Mouse (Mus musculus): ENCODE measurements at regions not wholly inside any gene's neighbourhood (a gene's known extent, or its start where the extent isn't known, plus 50 kb on each side); places are given as distances from the start of the nearest gene placed in this dataset.

DNA sequence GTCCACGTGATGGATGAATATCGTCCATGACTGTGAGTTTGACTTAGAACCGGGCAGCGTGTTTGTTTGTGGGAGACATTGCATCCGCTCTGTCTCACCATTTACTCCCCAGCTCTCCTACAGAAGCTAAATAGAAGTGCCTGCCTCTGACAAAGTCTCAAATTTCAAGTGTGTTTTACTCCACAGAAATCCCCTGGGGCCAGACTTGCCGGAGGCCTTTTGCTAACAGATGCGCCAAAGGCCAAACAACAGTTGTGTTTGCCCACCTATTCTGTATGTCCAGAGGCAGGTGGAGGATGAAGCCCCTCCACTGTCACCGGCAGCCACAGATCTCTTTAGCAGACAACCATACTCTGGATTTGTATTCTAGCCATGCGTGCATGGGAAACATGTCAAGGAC lies 252.6 kb downstream of the Cbln4 start:
- Histone ChIP-seq H3K27ac (no peak overlapping the region), H3K4me3 (no peak overlapping the region), H3K36me3 (no peaks in the 10 kb centered on the region), H3K4me2 (no peak overlapping the region), H3K4me1 (no peaks in the 10 kb centered on the region), H3K9ac (no peak overlapping the region), H3K27me3 (no peaks in the 10 kb centered on the region), H3K9me3 (no peaks in the 10 kb centered on the region)
- no peak for ATAC-seq (ENCODE audit: borderline replicate concordance, extremely low read depth, low FRiP score, low TSS enrichment)
- WGBS: 30% methylated on average over 9 of the region's 9 CpGs

DNA sequence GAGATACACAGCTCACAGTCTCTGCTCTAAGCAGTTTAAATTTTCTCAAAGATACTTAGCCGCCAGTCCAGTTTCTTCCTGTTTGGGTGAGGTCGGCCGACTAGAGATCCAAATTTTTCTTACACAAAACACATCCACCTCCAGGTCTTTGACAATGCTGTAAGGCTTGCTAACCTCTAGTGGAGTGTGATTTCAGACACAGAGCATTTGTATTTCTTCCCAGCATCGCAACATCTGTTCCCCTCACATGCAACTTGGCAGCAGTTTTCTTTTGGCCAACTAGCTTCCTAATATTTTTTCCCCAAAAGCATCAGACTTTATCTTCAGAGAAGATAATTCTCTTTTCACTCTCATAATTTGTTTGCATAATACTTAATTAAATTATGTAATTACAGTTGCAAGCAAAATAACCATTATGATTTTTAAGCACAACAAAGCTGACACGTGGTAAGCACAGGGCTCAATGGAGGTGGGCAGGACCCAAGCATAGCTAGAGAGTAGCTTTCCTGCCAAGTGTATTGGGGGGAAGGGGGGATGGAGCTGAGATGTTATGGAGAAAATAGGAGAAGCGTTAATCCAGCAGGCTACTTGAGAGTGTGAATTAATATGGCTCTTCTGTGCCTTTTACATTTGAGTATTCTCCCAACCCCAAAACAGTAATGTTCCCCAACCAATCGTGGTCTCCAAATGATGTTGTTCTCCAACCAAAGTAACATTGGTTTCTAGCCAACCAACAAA lies 276.9 kb downstream of the Cbln4 start:
- ATAC-seq (ENCODE audit: borderline replicate concordance, extremely low read depth, low FRiP score, low TSS enrichment): peak; percentile 81; the same call in 1 of the 2 replicates
- WGBS: 39% methylated on average over 7 of the region's 7 CpGs
- no peaks in the 10 kb centered on the region for H3K36me3 ChIP-seq
- no peak overlapping the region for H3K4me2 ChIP-seq
- no peaks in the 10 kb centered on the region for H3K27me3 ChIP-seq
- no peak overlapping the region for H3K4me3 ChIP-seq
- H3K4me1 ChIP-seq: peaks cover 4% of the 10 kb centered on the region; the same call in 1 of the 2 replicates
- no peak overlapping the region for H3K27ac ChIP-seq
- H3K9ac ChIP-seq: no peak overlapping the region
- H3K9me3 ChIP-seq: no peaks in the 10 kb centered on the region

DNA sequence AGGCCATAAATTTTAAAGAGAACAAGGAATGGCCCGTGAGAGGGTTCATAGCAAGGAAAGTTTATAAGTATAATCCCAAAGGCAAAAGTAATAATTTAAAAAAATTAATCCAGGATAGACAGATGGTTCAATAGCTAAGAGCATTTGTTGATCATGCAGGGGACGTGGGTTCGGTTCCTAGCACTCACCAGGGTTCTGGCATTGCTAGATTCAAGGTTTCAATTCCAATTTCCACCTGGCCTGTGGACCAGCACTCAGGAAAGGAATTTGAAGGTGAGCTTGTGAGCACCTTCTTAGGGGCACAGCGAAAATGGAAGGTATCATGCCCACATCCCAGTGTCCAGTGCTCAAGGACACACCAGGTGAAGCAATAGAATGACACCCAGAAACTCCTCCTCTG lies 278.2 kb downstream of the Cbln4 start:
- no peak for ATAC-seq (ENCODE audit: borderline replicate concordance, extremely low read depth, low FRiP score, low TSS enrichment)

DNA sequence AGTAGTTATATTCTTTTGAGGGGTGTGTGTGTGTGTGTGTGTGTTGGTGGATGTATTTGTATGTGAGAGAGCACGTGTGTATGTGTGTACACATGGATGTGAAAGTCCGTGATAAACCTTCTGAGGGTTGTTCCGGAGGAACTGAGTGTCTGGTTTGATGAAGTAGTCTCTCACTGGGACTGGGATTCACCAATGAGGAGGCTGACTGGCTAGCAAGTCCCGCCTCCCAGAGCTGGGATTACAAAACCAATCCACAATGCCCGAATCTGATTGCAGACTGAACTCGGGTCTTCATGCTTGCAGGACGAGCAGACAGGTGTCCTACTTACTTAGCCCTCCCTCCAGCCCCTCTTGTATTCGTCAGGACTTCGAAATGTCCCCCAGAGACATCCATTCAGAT lies 289.8 kb downstream of the Cbln4 start:
- WGBS: 65% methylated on average over 9 of the region's 9 CpGs
- no peak overlapping the region for H3K4me3 ChIP-seq
- H3K4me2 ChIP-seq: no peak overlapping the region
- H3K9me3 ChIP-seq: no peaks in the 10 kb centered on the region
- no peaks in the 10 kb centered on the region for H3K36me3 ChIP-seq
- H3K27ac ChIP-seq: no peak overlapping the region
- no peak overlapping the region for H3K9ac ChIP-seq
- ATAC-seq (ENCODE audit: borderline replicate concordance, extremely low read depth, low FRiP score, low TSS enrichment): no peak
- no peaks in the 10 kb centered on the region for H3K27me3 ChIP-seq
- H3K4me1 ChIP-seq: no peaks in the 10 kb centered on the region

More for the DNA sequence above, 278.2 kb downstream of the Cbln4 start:
- 78% methylated on average over 4 of the region's 4 CpGs for WGBS
- Histone ChIP-seq H3K9me3 (no peaks in the 10 kb centered on the region), H3K36me3 (no peaks in the 10 kb centered on the region), H3K4me3 (no peak overlapping the region), H3K9ac (no peak overlapping the region), H3K27ac (no peak overlapping the region), H3K4me1 (peaks cover 4% of the 10 kb centered on the region; the same call in 1 of the 2 replicates), H3K27me3 (no peaks in the 10 kb centered on the region), H3K4me2 (no peak overlapping the region)

DNA sequence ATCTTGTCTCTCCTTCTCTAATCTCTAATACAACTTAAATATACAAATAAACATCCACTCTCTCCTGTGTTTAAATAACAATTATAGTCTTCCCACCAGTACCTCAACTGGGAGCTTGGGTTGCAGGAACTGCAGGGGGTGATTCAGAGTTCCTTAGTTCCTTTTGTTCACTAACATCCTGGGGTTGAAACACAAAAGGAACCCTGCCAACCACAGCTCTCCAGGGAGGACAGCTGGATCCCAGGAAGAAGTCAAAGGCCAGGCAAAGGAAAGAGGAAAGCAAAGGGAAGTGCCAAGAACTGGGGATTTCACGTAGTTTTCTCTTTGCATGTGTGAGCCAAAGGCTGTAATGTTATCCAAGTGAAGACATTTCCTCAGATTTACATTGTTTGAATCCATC lies 296.1 kb downstream of the Cbln4 start:
- Histone ChIP-seq H3K27me3 (no peaks in the 10 kb centered on the region), H3K9ac (no peak overlapping the region), H3K27ac (no peak overlapping the region), H3K4me2 (no peak overlapping the region), H3K4me3 (no peak overlapping the region), H3K9me3 (no peaks in the 10 kb centered on the region), H3K36me3 (no peaks in the 10 kb centered on the region), H3K4me1 (peaks cover 13% of the 10 kb centered on the region)
- no peak for ATAC-seq (ENCODE audit: borderline replicate concordance, extremely low read depth, low FRiP score, low TSS enrichment)
- WGBS: 36% methylated on average over 1 of the region's 1 CpGs

DNA sequence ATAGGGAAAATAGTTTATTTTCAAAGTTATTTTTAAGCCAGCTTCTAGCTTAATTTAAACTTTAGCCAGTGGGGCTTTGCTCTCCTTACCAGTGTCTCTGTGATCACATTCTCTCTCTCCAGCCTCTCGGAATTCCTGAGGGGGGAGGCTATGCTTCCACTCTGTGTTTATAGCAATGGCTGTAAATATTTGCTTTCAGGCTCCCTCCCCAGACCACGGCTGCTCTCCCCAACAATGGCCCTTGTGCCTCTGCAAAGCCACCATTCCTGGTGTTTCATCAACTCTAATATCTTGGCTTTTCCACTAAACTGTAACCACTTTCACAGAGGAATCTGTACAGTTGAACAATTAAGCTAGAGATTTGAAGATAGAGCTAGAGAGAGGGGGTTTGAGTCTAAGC lies 300.2 kb downstream of the Cbln4 start:
- Histone ChIP-seq H3K4me1 (peaks cover 17% of the 10 kb centered on the region), H3K36me3 (no peaks in the 10 kb centered on the region), H3K27ac (peak overlapping the region; percentile 69), H3K9me3 (no peaks in the 10 kb centered on the region), H3K4me3 (no peak overlapping the region), H3K9ac (no peak overlapping the region), H3K27me3 (no peaks in the 10 kb centered on the region), H3K4me2 (peak overlapping the region; percentile 23; the same call in 1 of the 2 replicates)
- peak; percentile 84; the same call in 1 of the 2 replicates for ATAC-seq (ENCODE audit: borderline replicate concordance, extremely low read depth, low FRiP score, low TSS enrichment)
- WGBS: 0% methylated on average over 2 of the region's 2 CpGs

DNA sequence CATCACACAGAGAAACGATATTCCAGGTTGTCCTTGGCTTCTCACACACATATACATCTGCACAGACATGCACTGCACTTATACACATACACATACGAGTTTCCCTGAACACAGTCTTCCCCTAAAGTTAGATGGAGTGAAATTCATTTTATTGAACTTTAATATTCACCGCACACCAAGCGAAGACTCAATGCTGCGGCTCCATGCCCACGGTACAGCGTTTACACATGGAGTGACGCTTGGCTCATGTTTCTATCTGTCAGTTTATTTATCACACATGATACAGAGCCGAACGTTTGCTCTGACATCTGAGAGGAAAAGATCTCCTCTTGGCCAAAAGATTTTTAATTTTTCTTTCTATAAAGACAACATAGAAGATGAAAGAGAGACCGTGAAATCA lies 300.6 kb downstream of the Cbln4 start:
- H3K36me3 ChIP-seq: no peaks in the 10 kb centered on the region
- H3K4me3 ChIP-seq: no peak overlapping the region
- peak; percentile 47; the same call in 1 of the 2 replicates for ATAC-seq (ENCODE audit: borderline replicate concordance, extremely low read depth, low FRiP score, low TSS enrichment)
- no peak overlapping the region for H3K27ac ChIP-seq
- H3K9ac ChIP-seq: no peak overlapping the region
- no peaks in the 10 kb centered on the region for H3K27me3 ChIP-seq
- peak overlapping the region; percentile 23; the same call in 1 of the 2 replicates for H3K4me2 ChIP-seq
- 18% methylated on average over 11 of the region's 11 CpGs for WGBS
- no peaks in the 10 kb centered on the region for H3K9me3 ChIP-seq
- H3K4me1 ChIP-seq: peaks cover 17% of the 10 kb centered on the region

DNA sequence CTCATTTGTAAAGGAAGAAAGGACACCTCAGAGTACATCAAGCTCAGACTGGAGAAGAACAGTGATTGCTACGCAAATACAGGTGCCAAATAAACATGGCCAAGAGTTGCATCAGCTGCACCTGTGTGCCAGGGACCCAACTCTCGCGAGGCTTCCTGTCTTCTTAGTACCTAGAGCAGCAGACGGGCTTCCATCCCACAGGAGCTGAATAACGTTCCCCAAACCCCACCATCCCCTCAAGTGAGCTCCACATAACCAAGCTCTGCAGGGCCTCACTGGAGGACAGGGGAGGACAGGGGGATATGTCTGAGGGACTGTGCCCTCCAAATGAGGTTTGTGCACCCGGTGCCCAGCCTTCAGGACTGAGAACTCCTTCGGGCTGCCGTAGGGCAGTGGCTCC lies 305.5 kb downstream of the Cbln4 start:
- Histone ChIP-seq H3K9ac (no peak overlapping the region), H3K4me2 (no peak overlapping the region), H3K36me3 (no peaks in the 10 kb centered on the region), H3K4me3 (no peak overlapping the region), H3K27ac (no peak overlapping the region), H3K9me3 (no peaks in the 10 kb centered on the region), H3K4me1 (peaks cover 10% of the 10 kb centered on the region), H3K27me3 (peaks cover 5% of the 10 kb centered on the region; the same call in 1 of the 2 replicates)
- ATAC-seq (ENCODE audit: borderline replicate concordance, extremely low read depth, low FRiP score, low TSS enrichment): no peak
- WGBS: 90% methylated on average over 8 of the region's 8 CpGs

DNA sequence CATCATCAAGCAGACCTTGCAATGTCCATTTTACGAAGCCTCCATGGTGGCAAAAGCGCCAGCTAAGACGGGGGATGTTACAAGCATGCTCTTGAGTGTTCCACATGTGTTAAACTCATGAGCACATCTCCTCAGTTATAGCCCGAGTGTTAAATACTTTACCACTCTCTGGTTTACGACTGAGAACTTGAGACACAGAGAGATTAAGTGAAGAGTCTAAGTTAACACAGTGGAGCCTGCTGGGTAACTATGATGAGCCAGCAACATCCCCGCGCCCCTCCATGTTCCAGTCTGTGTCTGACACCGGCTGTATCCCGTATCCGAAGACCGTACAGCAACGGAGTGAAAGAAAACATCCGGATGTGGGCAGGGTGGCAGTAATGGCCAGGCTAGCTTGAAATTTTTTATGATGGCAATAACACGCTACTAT lies 308.2 kb downstream of the Cbln4 start:
- no peak for ATAC-seq (ENCODE audit: borderline replicate concordance, extremely low read depth, low FRiP score, low TSS enrichment)
- Histone ChIP-seq H3K4me2 (no peak overlapping the region), H3K4me1 (no peaks in the 10 kb centered on the region), H3K27me3 (peaks cover 5% of the 10 kb centered on the region; the same call in 1 of the 2 replicates), H3K4me3 (no peak overlapping the region), H3K27ac (no peak overlapping the region), H3K36me3 (no peaks in the 10 kb centered on the region), H3K9me3 (no peaks in the 10 kb centered on the region), H3K9ac (no peak overlapping the region)
- WGBS: 58% methylated on average over 14 of the region's 14 CpGs

DNA sequence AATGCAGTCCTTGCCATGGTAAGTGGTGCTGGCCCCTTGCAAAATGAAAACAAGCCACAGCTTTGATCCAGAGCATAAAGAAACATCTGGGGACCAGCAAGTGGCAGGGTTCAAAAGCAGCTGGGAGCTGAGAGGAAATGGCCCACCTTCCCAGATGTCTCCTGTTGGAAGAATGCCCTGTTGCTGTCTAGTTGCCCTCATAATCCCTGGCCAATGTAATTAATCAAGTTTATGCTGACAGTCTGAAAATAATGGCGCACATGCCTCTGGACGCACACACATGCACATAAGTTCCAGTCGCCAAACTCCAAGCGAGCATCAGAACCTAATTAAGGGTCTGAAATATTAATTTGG lies 308.7 kb downstream of the Cbln4 start:
- no peak for ATAC-seq (ENCODE audit: borderline replicate concordance, extremely low read depth, low FRiP score, low TSS enrichment)

DNA sequence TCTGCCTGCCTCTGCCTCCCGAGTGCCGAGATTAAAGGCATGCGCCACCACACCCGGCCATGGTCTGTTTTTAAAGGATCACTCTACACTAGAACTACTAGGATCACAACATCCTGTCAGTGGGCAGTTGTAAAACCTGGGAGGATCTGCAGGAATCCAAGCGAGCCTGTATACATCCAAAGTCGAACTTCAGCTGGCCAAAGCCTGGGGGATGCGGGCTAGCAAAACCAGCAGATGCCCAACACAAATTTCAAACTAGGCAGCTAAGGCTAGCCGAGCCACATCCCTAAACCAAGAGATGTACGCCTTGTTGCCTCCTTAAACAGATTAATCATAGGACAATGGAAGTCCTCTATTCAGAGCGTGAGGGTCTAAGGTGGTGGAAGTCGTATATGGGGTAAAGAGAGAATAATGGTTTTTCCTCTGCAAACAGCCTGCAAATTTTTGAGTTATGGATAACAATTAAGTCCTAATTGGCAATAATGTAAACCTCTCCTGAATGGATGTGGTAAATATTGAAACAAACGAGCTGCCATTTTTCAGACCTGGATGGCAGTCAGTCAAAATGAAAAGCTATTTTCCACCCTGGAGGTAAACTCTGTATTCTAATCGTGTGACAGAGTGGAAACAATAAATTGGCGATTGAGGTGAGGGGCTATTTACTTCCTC lies 309.2 kb downstream of the Cbln4 start:
- ATAC-seq (ENCODE audit: borderline replicate concordance, extremely low read depth, low FRiP score, low TSS enrichment): no peak
- Histone ChIP-seq H3K4me3 (no peak overlapping the region), H3K27me3 (peaks cover 5% of the 10 kb centered on the region; the same call in 1 of the 2 replicates), H3K27ac (no peak overlapping the region), H3K9ac (no peak overlapping the region), H3K4me2 (no peak overlapping the region), H3K36me3 (no peaks in the 10 kb centered on the region), H3K9me3 (no peaks in the 10 kb centered on the region), H3K4me1 (no peaks in the 10 kb centered on the region)
- WGBS: 66% methylated on average over 14 of the region's 14 CpGs

More for the DNA sequence above, 308.7 kb downstream of the Cbln4 start:
- no peak overlapping the region for H3K27ac ChIP-seq
- no peaks in the 10 kb centered on the region for H3K9me3 ChIP-seq
- H3K36me3 ChIP-seq: no peaks in the 10 kb centered on the region
- no peak overlapping the region for H3K4me3 ChIP-seq
- 48% methylated on average over 4 of the region's 4 CpGs for WGBS
- no peak overlapping the region for H3K4me2 ChIP-seq
- no peak overlapping the region for H3K9ac ChIP-seq
- H3K27me3 ChIP-seq: peaks cover 5% of the 10 kb centered on the region; the same call in 1 of the 2 replicates
- H3K4me1 ChIP-seq: no peaks in the 10 kb centered on the region

DNA sequence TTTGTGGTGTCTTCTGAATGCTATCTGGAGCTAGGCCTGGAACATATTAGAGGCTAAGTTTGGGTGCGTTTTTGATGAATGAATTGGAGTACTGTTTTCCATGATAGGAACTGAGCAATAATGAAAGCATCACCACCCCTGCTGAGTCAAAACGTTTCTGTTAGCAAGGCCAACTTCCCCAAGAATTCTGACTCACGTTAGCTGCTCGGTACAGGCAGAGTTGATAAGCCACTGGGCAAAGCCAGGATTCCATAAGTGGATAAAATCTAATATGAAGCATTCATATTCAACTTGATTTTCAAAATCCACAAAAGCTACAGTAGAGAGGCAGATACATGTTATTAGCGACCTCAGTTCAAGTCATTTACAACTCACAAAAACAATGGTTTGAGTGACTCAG lies 324.0 kb downstream of the Cbln4 start:
- H3K4me2 ChIP-seq: no peak overlapping the region
- H3K4me3 ChIP-seq: no peak overlapping the region
- no peak overlapping the region for H3K9ac ChIP-seq
- H3K4me1 ChIP-seq: no peaks in the 10 kb centered on the region
- ATAC-seq (ENCODE audit: borderline replicate concordance, extremely low read depth, low FRiP score, low TSS enrichment): no peak
- no peak overlapping the region for H3K27ac ChIP-seq
- no peaks in the 10 kb centered on the region for H3K27me3 ChIP-seq
- H3K9me3 ChIP-seq: no peaks in the 10 kb centered on the region
- no peaks in the 10 kb centered on the region for H3K36me3 ChIP-seq
- WGBS: 70% methylated on average over 5 of the region's 5 CpGs
